In genomic region chr9:53535416-53536320, GRCm38 (mm10) we compare ENCODE assay signal across 8 mouse cellular contexts. TPM values are rescaled to one million over a fixed set of nuclear protein-coding genes. Genes with fewer than 3 reads are reported as not detected.
DNase-seq lines count a peak whose midpoint lies in the region; ATAC-seq lines count a peak whose summit lies in the region.

No protein-coding gene starts in this region.

- WGBS in heart, embryonic 15.5 days, result 11% methylated on average over 17 of the region's 17 CpGs
- WGBS in midbrain, embryonic 15.5 days, result 18% methylated on average over 17 of the region's 17 CpGs

- peak overlapping the region; percentile 87 for H3K27ac ChIP-seq in heart, embryonic 15.5 days
- H3K27ac ChIP-seq in midbrain, embryonic 15.5 days, result peak overlapping the region; percentile 75

- H3K4me3 ChIP-seq in megakaryocyte, embryonic 14.5 days (replicated peaks), result peak overlapping the region; percentile 98
- H3K4me3 ChIP-seq in heart, embryonic 15.5 days, result peak overlapping the region; percentile 84
- peak overlapping the region; percentile 78 for H3K4me3 ChIP-seq in midbrain, embryonic 15.5 days

- H3K4me1 ChIP-seq in megakaryocyte, embryonic 14.5 days, result peaks cover 34% of the 10 kb centered on the region
- peaks cover 14% of the 10 kb centered on the region for H3K4me1 ChIP-seq in heart, embryonic 15.5 days (replicated peaks)
- peaks cover 31% of the 10 kb centered on the region for H3K4me1 ChIP-seq in midbrain, embryonic 15.5 days

- peaks cover 22% of the 10 kb centered on the region for H3K36me3 ChIP-seq in megakaryocyte, embryonic 14.5 days (replicated peaks; ENCODE audit: low read length)
- H3K36me3 ChIP-seq in heart, embryonic 15.5 days, result peaks cover 18% of the 10 kb centered on the region; the same call in 1 of the 2 replicates
- H3K36me3 ChIP-seq in midbrain, embryonic 15.5 days (replicated peaks), result 0 out of 2 replicates have a peak, but pooled peaks cover 3% of the 10 kb centered on the region

- ATAC-seq in megakaryocyte, adult 5-6 weeks (ENCODE audit: poor library complexity, severe bottlenecking), result no peak
- no peak for ATAC-seq in heart, embryonic 15.5 days (replicated peaks; ENCODE audit: insufficient number of reproducible peaks, insufficient read depth, low FRiP score, low read depth)
- no peak for ATAC-seq in midbrain, embryonic 15.5 days (replicated peaks)

- no peaks in the 10 kb centered on the region for H3K9me3 ChIP-seq in megakaryocyte, embryonic 14.5 days
- no peaks in the 10 kb centered on the region for H3K9me3 ChIP-seq in heart, embryonic 15.5 days (replicated peaks)
- H3K9me3 ChIP-seq in midbrain, embryonic 15.5 days, result no peaks in the 10 kb centered on the region

- peak; percentile 48 for DNase-seq in c-Kit-positive CD71-positive TER-119-positive erythroid progenitor cells, embryonic 14.5 days (ENCODE audit: low spot score)
- peak; percentile 37 to 57 for DNase-seq in kidney, postnatal 36 days
- DNase-seq in thymus, postnatal 4 days, result peak; percentile 38
- DNase-seq in ovary, adult 18-20 months (ENCODE audit: low spot score), result no peak

- peak overlapping the region; percentile 91 for H3K4me2 ChIP-seq in heart, embryonic 15.5 days
- H3K4me2 ChIP-seq in midbrain, embryonic 15.5 days, result peak overlapping the region; percentile 71

- H3K9ac ChIP-seq in heart, embryonic 15.5 days, result peak overlapping the region; percentile 71
- H3K9ac ChIP-seq in midbrain, embryonic 15.5 days, result peak overlapping the region; percentile 52

- H3K27me3 ChIP-seq in megakaryocyte, embryonic 14.5 days (replicated peaks), result no peaks in the 10 kb centered on the region
- no peaks in the 10 kb centered on the region for H3K27me3 ChIP-seq in heart, embryonic 15.5 days
- no peaks in the 10 kb centered on the region for H3K27me3 ChIP-seq in midbrain, embryonic 15.5 days (replicated peaks)

RNA-seq across cellular contexts. Expression of gene Atm, which starts 0.9 kb away (rescaled TPM):
- 0.06 TPM in 1 of 2 replicates, not detected in the other for polyA plus RNA-seq in megakaryocyte, embryonic 14.5 days (2012; ENCODE audit: insufficient read depth, low replicate concordance)
- total RNA-seq in megakaryocyte, adult 5-6 weeks (2015), result 14.1 and 15.2 TPM in 2 replicates
- total RNA-seq in megakaryocyte, adult 5-6 weeks (2017), result 17.8 and 20.8 TPM in 2 replicates
- polyA plus RNA-seq in heart, embryonic 15.5 days (2015; fragmentation: Nextera tagmentation; extraction: Ambion mirVana), result 7.3 and 8.6 TPM in 2 replicates
- 9.2 and 10.5 TPM in 2 replicates for polyA plus RNA-seq in midbrain, embryonic 15.5 days (2015; fragmentation: Nextera tagmentation; extraction: Ambion mirVana)

RNA-seq across cellular contexts. Expression of gene Npat, which starts 1.2 kb away (rescaled TPM):
- polyA plus RNA-seq in megakaryocyte, embryonic 14.5 days (2012; ENCODE audit: insufficient read depth, low replicate concordance), result 0.26 and 0.66 TPM in 2 replicates
- total RNA-seq in megakaryocyte, adult 5-6 weeks (2015), result 19.8 and 20.8 TPM in 2 replicates
- total RNA-seq in megakaryocyte, adult 5-6 weeks (2017), result 17.4 and 18.1 TPM in 2 replicates
- polyA plus RNA-seq in heart, embryonic 15.5 days (2015; fragmentation: Nextera tagmentation; extraction: Ambion mirVana), result 10.7 and 12.1 TPM in 2 replicates
- polyA plus RNA-seq in midbrain, embryonic 15.5 days (2015; fragmentation: Nextera tagmentation; extraction: Ambion mirVana), result 9.9 and 11.0 TPM in 2 replicates
